Mouse (Mus musculus): ENCODE measurements around the gene Nell2. TPM values are rescaled to one million over a fixed set of nuclear protein-coding genes. Genes with fewer than 3 reads are reported as not detected.
"Not testable (repeated sequence)": the region's sequence is repeated elsewhere in the genome, so short reads cannot be mapped to it uniquely, and the experiment has no call there.

The Nell2 gene
- polyA plus RNA-seq, 1 experiment from 2014 or later: 95.2 TPM

DNA sequence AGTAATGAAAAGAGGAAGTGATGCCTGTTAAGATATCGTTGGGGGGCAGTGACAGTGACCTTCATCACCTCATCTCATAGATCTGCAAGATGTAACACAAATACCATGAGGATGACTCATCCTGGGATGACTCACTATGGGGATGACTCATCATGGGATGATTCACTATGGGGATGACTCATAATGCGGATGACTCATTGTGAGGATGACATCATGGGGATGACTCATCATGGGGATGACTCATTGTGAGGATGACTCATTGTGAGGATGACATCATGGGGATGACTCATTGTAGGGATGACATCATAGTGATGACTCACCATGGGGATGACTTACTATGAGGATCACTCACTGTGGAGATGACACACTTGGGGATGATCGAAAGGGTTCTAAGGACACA lies 251.8 kb downstream of the Nell2 start:
- Histone ChIP-seq H3K36me3 (no peaks in the 10 kb centered on the region), H3K4me2 (replicated peaks) (no peak overlapping the region), H3K9me3 (no peaks in the 10 kb centered on the region), H3K4me3 (no peak overlapping the region), H3K27me3 (no peaks in the 10 kb centered on the region), H3K27ac (replicated peaks) (no peak overlapping the region), H3K9ac (replicated peaks) (no peak overlapping the region), H3K4me1 (0 out of 2 replicates have a peak, but pooled peaks cover 3% of the 10 kb centered on the region)
- no peak for ATAC-seq (ENCODE audit: low FRiP score, low read depth)
- WGBS: 93% methylated on average over 3 of the region's 3 CpGs

DNA sequence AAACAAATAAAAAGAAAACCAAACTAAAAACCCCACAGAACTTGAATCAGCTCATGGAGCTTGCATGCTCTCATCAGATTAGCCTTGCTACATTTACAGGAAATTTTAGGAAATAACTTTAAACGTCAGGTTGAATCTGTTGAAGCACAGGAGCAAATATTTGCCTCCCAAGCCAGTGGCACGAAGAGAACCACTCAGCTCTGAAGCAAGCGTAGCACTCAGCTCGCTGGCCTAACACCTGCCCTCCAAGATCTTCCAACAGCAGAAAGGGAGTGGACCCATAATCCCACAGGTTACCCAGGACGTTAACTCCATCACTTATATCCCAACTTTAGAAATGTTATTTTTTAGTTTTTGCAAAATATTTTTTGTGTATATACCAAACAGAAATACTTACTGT lies 252.8 kb downstream of the Nell2 start:
- 87% methylated on average over 5 of the region's 5 CpGs for WGBS
- no peaks in the 10 kb centered on the region for H3K36me3 ChIP-seq
- H3K9me3 ChIP-seq: no peaks in the 10 kb centered on the region
- 0 out of 2 replicates have a peak, but pooled peaks cover 3% of the 10 kb centered on the region for H3K4me1 ChIP-seq
- no peak for ATAC-seq (ENCODE audit: low FRiP score, low read depth)
- H3K4me2 ChIP-seq (replicated peaks): no peak overlapping the region
- H3K9ac ChIP-seq (replicated peaks): no peak overlapping the region
- H3K27ac ChIP-seq (replicated peaks): no peak overlapping the region
- H3K27me3 ChIP-seq: no peaks in the 10 kb centered on the region
- no peak overlapping the region for H3K4me3 ChIP-seq

DNA sequence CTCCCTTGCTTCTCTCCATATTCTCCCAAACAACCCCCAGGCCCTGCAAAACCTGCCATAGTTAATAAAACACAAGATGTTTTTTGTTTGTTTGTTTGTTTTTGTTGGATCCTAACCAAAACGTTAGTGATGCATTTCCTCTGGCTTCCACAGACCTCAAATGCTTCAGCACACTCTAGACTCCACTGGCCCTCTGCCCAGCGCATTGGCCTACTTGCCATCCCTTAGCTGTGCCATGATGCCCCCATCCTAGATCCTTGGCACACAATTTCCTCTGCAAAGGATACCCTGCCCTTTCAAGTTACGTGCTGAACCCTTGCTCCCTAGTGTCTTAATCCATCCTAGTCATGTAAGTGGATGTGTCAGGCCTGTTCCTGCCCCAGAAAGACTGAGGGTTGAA lies 255.1 kb downstream of the Nell2 start:
- Histone ChIP-seq H3K27ac (replicated peaks) (no peak overlapping the region), H3K4me1 (0 out of 2 replicates have a peak, but pooled peaks cover 3% of the 10 kb centered on the region), H3K27me3 (no peaks in the 10 kb centered on the region), H3K4me3 (no peak overlapping the region), H3K36me3 (no peaks in the 10 kb centered on the region), H3K9ac (replicated peaks) (no peak overlapping the region), H3K9me3 (no peaks in the 10 kb centered on the region), H3K4me2 (replicated peaks) (no peak overlapping the region)
- 84% methylated on average over 3 of the region's 3 CpGs for WGBS
- no peak for ATAC-seq (ENCODE audit: low FRiP score, low read depth)

DNA sequence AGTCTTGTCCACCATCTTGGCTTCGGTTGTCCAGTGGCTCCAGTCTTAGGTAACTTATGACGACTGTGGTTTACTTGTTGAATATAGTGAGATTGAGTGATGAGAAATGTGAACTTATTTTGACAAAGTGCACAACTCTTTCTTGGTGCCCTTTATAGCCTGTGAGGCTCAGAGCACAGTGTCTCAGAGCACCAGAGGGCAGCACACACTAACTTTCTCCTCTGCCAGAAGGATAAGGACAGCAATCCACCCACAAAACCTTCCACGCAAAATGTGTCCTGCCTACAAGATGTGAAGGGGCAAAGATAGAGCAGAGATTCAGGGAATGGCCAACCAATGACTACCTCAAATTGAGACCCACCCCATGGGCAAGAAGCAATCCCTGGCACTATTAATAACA lies 256.2 kb downstream of the Nell2 start:
- no peak overlapping the region for H3K9ac ChIP-seq (replicated peaks)
- H3K9me3 ChIP-seq: no peaks in the 10 kb centered on the region
- no peaks in the 10 kb centered on the region for H3K27me3 ChIP-seq
- 92% methylated on average over 3 of the region's 3 CpGs for WGBS
- no peak overlapping the region for H3K4me2 ChIP-seq (replicated peaks)
- ATAC-seq (ENCODE audit: low FRiP score, low read depth): no peak
- no peaks in the 10 kb centered on the region for H3K36me3 ChIP-seq
- no peak overlapping the region for H3K4me3 ChIP-seq
- H3K4me1 ChIP-seq: no peaks in the 10 kb centered on the region
- no peak overlapping the region for H3K27ac ChIP-seq (replicated peaks)

DNA sequence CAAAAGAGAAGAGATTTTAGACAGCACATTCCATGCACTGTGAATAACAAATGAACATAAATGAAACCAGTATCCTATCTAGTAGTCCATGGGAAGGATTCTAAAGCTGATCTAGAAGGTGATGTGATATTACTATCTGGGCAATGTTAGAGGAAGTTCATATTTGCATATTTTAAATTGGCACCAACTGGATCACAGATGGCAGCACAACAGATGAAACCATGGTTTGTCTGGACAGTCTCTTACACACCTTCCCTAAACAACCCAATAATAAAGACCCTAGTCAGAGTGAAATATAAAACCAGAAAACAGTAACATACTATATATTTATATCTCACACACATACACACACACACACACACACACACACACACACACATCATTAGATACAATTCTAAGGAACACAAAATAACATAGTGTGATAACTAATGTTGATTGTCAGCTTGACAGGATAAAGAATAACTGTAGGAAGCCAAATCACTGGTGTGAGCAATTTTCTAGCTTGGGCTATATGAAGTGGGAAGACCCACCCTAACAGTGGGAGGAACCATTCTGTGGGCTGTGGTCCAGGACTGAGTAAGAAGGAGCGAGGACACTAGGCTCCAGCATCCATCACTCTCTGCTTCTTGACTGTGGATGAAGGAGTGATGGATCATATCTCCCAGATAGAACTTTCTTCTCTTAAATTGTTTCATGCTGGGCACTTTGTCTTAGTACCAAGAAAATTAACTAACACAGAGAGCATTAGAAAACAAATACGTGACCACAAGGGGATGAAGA lies 268.5 kb downstream of the Nell2 start:
- no peaks in the 10 kb centered on the region for H3K27me3 ChIP-seq
- no peak for ATAC-seq (ENCODE audit: low FRiP score, low read depth)
- no peak overlapping the region for H3K9ac ChIP-seq (replicated peaks)
- H3K9me3 ChIP-seq: no peaks in the 10 kb centered on the region
- WGBS: 93% methylated on average over 2 of the region's 2 CpGs
- H3K27ac ChIP-seq (replicated peaks): no peak overlapping the region
- no peaks in the 10 kb centered on the region for H3K4me1 ChIP-seq
- H3K36me3 ChIP-seq: no peaks in the 10 kb centered on the region
- no peak overlapping the region for H3K4me2 ChIP-seq (replicated peaks)
- H3K4me3 ChIP-seq: no peak overlapping the region

DNA sequence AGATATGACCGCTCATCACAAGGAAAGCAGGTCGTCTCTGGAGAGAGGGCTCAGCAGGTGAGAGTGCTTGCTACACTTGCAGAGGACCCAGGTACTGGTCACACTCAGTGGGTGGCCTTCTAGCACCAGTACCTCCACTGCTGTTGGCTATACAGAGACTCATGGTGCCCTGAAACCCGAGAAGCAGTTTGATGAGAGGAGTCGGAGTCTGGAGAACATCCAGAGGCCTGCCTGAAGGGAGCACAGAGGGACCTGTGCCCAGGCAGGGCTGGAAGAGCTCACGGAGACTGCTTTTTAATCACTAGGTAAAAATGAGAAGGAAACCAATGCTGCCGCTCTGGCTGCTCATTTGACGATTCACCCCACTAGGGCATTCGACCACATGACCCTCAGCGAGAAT lies 271.2 kb downstream of the Nell2 start:
- no peak overlapping the region for H3K4me2 ChIP-seq (replicated peaks)
- no peak overlapping the region for H3K27ac ChIP-seq (replicated peaks)
- 81% methylated on average over 9 of the region's 9 CpGs for WGBS
- H3K4me1 ChIP-seq: no peaks in the 10 kb centered on the region
- no peak for ATAC-seq (ENCODE audit: low FRiP score, low read depth)
- H3K27me3 ChIP-seq: no peaks in the 10 kb centered on the region
- H3K9me3 ChIP-seq: no peaks in the 10 kb centered on the region
- H3K9ac ChIP-seq (replicated peaks): no peak overlapping the region
- H3K4me3 ChIP-seq: no peak overlapping the region
- no peaks in the 10 kb centered on the region for H3K36me3 ChIP-seq

DNA sequence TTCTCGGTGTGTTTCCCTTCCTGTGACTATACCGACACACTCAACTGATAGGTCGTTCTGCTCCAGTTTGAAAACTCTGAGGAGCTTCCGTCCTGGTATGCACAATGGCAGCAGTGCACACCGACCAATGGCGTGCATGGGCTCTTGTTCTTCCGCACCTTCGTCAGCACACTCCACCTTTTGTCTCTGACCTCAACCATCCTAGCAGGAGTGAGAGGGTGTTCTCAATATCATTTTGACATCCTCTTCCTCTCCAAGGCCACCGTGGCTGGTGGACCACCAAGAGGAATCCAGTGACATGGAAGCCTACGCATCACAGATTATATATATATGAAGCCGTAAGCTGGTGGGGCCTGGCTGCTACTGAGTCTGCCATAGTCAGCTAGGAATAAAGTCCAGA lies 282.8 kb downstream of the Nell2 start:
- peaks cover 4% of the 10 kb centered on the region for H3K4me1 ChIP-seq
- H3K27ac ChIP-seq (replicated peaks): no peak overlapping the region
- H3K27me3 ChIP-seq: no peaks in the 10 kb centered on the region
- 93% methylated on average over 11 of the region's 11 CpGs for WGBS
- H3K9me3 ChIP-seq: no peaks in the 10 kb centered on the region
- H3K4me3 ChIP-seq: no peak overlapping the region
- H3K36me3 ChIP-seq: no peaks in the 10 kb centered on the region
- ATAC-seq (ENCODE audit: low FRiP score, low read depth): no peak
- no peak overlapping the region for H3K4me2 ChIP-seq (replicated peaks)
- no peak overlapping the region for H3K9ac ChIP-seq (replicated peaks)

DNA sequence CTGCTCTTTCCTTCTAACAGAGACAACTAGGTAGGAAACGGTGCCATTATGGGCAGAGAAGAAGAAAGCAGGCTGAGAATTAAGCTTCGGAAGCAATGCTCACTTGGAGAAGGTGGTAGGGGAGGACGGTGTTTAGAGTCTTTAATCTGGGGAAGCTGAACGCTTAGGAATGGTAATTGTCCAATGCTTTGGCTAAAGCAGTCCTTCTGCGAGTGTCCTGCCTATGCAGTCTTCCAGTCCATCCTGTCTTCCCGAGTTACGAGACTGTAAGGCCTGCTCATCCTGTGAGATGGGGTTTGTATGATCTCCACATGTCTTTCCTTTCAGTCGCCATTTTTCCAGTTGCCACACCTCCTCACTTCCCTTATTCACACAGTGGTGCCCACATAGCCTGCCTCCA lies 284.5 kb downstream of the Nell2 start:
- no peaks in the 10 kb centered on the region for H3K9me3 ChIP-seq
- peaks cover 4% of the 10 kb centered on the region for H3K4me1 ChIP-seq
- 68% methylated on average over 8 of the region's 8 CpGs for WGBS
- H3K27ac ChIP-seq (replicated peaks): no peak overlapping the region
- peaks cover 7% of the 10 kb centered on the region for H3K36me3 ChIP-seq
- H3K27me3 ChIP-seq: no peaks in the 10 kb centered on the region
- no peak for ATAC-seq (ENCODE audit: low FRiP score, low read depth)
- H3K4me3 ChIP-seq: no peak overlapping the region
- no peak overlapping the region for H3K4me2 ChIP-seq (replicated peaks)
- H3K9ac ChIP-seq (replicated peaks): no peak overlapping the region

DNA sequence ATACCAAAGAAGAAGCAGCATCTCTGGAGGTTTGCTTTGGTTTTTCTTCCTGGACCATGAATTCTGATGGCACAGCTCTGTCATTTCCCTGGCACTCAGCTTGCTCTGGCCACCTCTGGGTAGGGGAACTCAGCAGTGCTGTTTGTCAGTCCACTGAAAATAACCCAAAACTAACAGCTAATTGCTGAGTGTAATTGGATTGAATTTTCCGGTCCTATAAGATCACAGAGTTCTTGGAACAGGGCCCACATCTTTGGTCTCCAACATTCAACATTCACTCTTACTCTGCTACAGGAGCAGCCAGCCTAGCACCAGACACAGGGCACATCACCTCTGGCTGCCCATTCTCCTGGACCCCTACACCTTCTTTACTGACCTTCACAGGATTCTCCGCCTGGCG lies 287.2 kb downstream of the Nell2 start:
- ATAC-seq (ENCODE audit: low FRiP score, low read depth): no peak
- Histone ChIP-seq H3K4me3 (no peak overlapping the region), H3K36me3 (peaks cover 9% of the 10 kb centered on the region), H3K4me1 (peaks cover 4% of the 10 kb centered on the region), H3K9me3 (no peaks in the 10 kb centered on the region), H3K27ac (replicated peaks) (no peak overlapping the region), H3K27me3 (no peaks in the 10 kb centered on the region), H3K9ac (replicated peaks) (no peak overlapping the region), H3K4me2 (replicated peaks) (no peak overlapping the region)
- whole genome bisulfite sequencing: 85% methylated on average over 3 of the region's 3 CpGs

DNA sequence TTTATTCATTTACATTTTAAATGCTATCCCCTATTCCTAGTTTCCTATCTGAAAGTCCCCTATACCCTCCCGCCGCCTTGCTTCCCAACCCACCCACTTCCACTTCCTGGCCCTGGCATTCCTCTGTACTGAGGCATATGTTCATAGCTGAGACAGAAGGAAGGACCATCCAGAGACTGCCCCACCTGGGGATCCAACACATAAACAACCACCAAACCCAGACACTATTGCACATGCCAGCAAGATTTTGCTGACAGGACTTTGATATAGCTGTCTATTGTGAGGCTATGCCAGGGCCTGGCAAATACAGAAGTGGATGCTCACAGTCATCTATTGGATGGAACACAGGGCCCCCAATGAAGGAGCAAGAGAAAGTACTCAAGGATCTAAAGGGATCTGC lies 291.3 kb downstream of the Nell2 start:
- ATAC-seq (ENCODE audit: low FRiP score, low read depth); H3K9ac ChIP-seq (replicated peaks); H3K27ac ChIP-seq (replicated peaks); H3K27me3 ChIP-seq; H3K36me3 ChIP-seq; H3K4me1 ChIP-seq; H3K9me3 ChIP-seq; H3K4me3 ChIP-seq; H3K4me2 ChIP-seq (replicated peaks): not testable (repeated sequence)
- WGBS: 93% methylated on average over 2 of the region's 2 CpGs

DNA sequence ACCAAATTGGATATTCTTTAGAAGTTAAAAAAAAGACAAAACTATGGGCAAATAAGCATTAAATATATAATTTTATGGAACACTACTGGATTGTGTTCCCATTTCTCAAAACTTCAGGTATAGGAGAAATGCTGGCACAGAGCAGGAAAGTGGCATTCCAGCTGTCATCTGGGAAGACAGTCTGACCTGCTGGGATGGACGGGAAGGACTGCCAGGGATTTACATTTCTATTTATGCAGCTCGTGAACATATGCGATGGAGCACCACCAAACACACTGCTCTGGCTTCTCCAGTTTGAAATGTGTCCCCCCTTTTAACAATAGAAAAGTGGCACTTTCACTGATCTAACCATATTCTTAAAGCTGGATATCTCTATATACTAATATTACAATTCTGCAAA lies 291.9 kb downstream of the Nell2 start:
- Histone ChIP-seq H3K4me2 (replicated peaks) (no peak overlapping the region), H3K4me1 (peaks cover 3% of the 10 kb centered on the region; the same call in 1 of the 2 replicates), H3K9ac (replicated peaks) (no peak overlapping the region), H3K9me3 (no peaks in the 10 kb centered on the region), H3K4me3 (no peak overlapping the region), H3K36me3 (peaks cover 9% of the 10 kb centered on the region), H3K27me3 (no peaks in the 10 kb centered on the region), H3K27ac (replicated peaks) (no peak overlapping the region)
- no peak for ATAC-seq (ENCODE audit: low FRiP score, low read depth)
- WGBS: 78% methylated on average over 3 of the region's 3 CpGs

DNA sequence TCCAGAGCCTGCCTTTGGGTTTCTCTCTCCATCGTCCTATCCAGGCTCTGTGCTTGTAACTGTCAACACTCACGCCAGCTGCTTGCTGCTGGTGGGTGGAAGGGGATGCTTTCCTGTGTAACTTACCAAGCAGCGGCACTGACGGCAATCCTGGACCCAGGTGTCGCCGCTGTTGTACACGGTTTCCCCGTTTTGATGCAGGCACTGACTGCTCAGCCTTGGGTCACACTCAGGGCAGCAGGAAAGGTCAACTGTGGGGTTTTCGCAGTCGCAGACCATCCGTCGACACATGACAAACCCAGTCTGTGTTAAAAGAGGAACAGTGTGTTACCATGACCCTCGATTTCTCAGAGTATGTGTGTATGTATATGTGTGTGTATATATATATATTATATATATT lies 297.2 kb downstream of the Nell2 start:
- WGBS: 93% methylated on average over 13 of the region's 13 CpGs
- Histone ChIP-seq H3K36me3 (peaks cover 12% of the 10 kb centered on the region; the same call in 1 of the 2 replicates), H3K4me3 (no peak overlapping the region), H3K9ac (replicated peaks) (no peak overlapping the region), H3K27ac (replicated peaks) (no peak overlapping the region), H3K27me3 (no peaks in the 10 kb centered on the region), H3K4me2 (replicated peaks) (no peak overlapping the region), H3K9me3 (no peaks in the 10 kb centered on the region), H3K4me1 (no peaks in the 10 kb centered on the region)
- no peak for ATAC-seq (ENCODE audit: low FRiP score, low read depth)

Data from midbrain, embryonic 12.5 days (tissue).